Comparison of ENCODE assay signal across 9 mouse cellular contexts in genomic region chr5:105322543-105322942, GRCm38 (mm10). TPM values are rescaled to one million over a fixed set of nuclear protein-coding genes. Genes with fewer than 3 reads are reported as not detected.
A peak's percentile ranks its signal among the peaks of the same experiment; 100 is the strongest.
DNase-seq lines count a peak whose midpoint lies in the region; ATAC-seq and TF ChIP-seq lines count a peak whose summit lies in the region.
"Had no signal": no experiment of that assay in that cellular context is flagged by ENCODE, and none has a peak within 500 bp of the region (broad histone marks: within the 10 kb centered on the region; RNA-seq: fewer than 3 reads in every experiment).

No protein-coding gene starts in this region.

- 67% methylated on average over 2 of the region's 2 CpGs for WGBS in limb, embryonic 14.5 days
- WGBS in limb, embryonic 10.5 days, result 70% methylated on average over 2 of the region's 2 CpGs
- WGBS in forebrain, embryonic 15.5 days, result 76% methylated on average over 2 of the region's 2 CpGs

- H3K79me2 ChIP-seq in CH12.LX (replicated peaks; ENCODE audit: control insufficient read depth, extremely low read depth, insufficient read depth, poor library complexity, severe bottlenecking), result no peaks in the 10 kb centered on the region

- TF ChIP-seq EP300 in CH12.LX (IDR thresholded peaks at IDR 0.05; ENCODE audit: low read length), result no peak

- H3K4me3 ChIP-seq in limb, embryonic 14.5 days (replicated peaks; ENCODE audit: low read length), result no peak overlapping the region
- H3K4me3 ChIP-seq in limb, embryonic 10.5 days, result no peak overlapping the region
- H3K4me3 ChIP-seq in CH12.LX (replicated peaks in 1 of 3; ENCODE audit: low read depth in 2 of 3, low read length in 2 of 3, poor library complexity in 1 of 3), result no peak overlapping the region
- H3K4me3 ChIP-seq in forebrain, embryonic 15.5 days, result no peak overlapping the region

- TF ChIP-seq CTCF in CH12.LX (conservative IDR thresholded peaks at IDR 0.05 in 1 of 2, IDR thresholded peaks at IDR 0.05 in 1 of 2; ENCODE audit: low read depth in 2 of 2, low read length in 2 of 2), result peak in 1 of 2 experiments; percentile 72; a peak in 3 of 4 replicates

- ATAC-seq in limb, embryonic 14.5 days (ENCODE audit: low FRiP score, low read depth), result no peak
- ATAC-seq in forebrain, embryonic 15.5 days (replicated peaks), result no peak

- no peak overlapping the region for H3K9ac ChIP-seq in limb, embryonic 14.5 days (ENCODE audit: low read depth, low read length, severe bottlenecking)
- H3K9ac ChIP-seq in CH12.LX (ENCODE audit: insufficient read depth, low read depth), result no peak overlapping the region
- H3K9ac ChIP-seq in forebrain, embryonic 15.5 days (replicated peaks), result no peak overlapping the region

- H3K4me1 ChIP-seq in limb, embryonic 14.5 days (ENCODE audit: control insufficient read depth, insufficient read depth, low read length), result no peaks in the 10 kb centered on the region
- H3K4me1 ChIP-seq in limb, embryonic 10.5 days, result no peaks in the 10 kb centered on the region
- H3K4me1 ChIP-seq in CH12.LX (ENCODE audit: control insufficient read depth in 1 of 2, insufficient read depth in 2 of 2), result no peaks in the 10 kb centered on the region
- H3K4me1 ChIP-seq in forebrain, embryonic 15.5 days, result no peaks in the 10 kb centered on the region

- TF ChIP-seq RAD21 in CH12.LX (IDR thresholded peaks at IDR 0.05; ENCODE audit: low read depth, low read length), result peak; percentile 82

- dilution Hi-C loops in CH12.LX (cut with MboI; ENCODE audit: extremely low pct_ligation_motif_present, extremely low pct_unique_long_range_greater_than_20kb, low sequenced_read_pairs), result no loop called here

- no peak overlapping the region for H3K27ac ChIP-seq in limb, embryonic 14.5 days (replicated peaks; ENCODE audit: low read depth, low read length)
- no peak overlapping the region for H3K27ac ChIP-seq in limb, embryonic 10.5 days
- no peak overlapping the region for H3K27ac ChIP-seq in CH12.LX (ENCODE audit: insufficient read depth, low read depth)
- no peak overlapping the region for H3K27ac ChIP-seq in forebrain, embryonic 15.5 days (replicated peaks)

- H3K36me3 ChIP-seq in limb, embryonic 14.5 days (ENCODE audit: control insufficient read depth, insufficient read depth, low read length), result no peaks in the 10 kb centered on the region
- H3K36me3 ChIP-seq in limb, embryonic 10.5 days, result no peaks in the 10 kb centered on the region
- H3K36me3 ChIP-seq in CH12.LX (replicated peaks in 1 of 2; ENCODE audit: control insufficient read depth in 1 of 2, insufficient read depth in 1 of 2, low read length in 1 of 2), result no peaks in the 10 kb centered on the region
- no peaks in the 10 kb centered on the region for H3K36me3 ChIP-seq in forebrain, embryonic 15.5 days

- in situ Hi-C loops in CH12.LX (cut with MboI; ENCODE audit: low pct_ligation_motif_present, low pct_unique_long_range_greater_than_20kb, low sequenced_read_pairs), result loop anchor here (25.0 kb wide), 2 partner anchors 335 to 985 kb away; partner anchors contain the start of genes Abcg3 and Mepe

- no peak for TF ChIP-seq POLR2A in limb, embryonic 14.5 days (IDR thresholded peaks at IDR 0.05; ENCODE audit: borderline replicate concordance, extremely low read depth, insufficient read depth, insufficient read length)
- TF ChIP-seq POLR2A in CH12.LX (IDR thresholded peaks at IDR 0.05; ENCODE audit: low read depth, low read length), result no peak

- no peak overlapping the region for H3K4me2 ChIP-seq in limb, embryonic 14.5 days (replicated peaks; ENCODE audit: low read depth, low read length, severe bottlenecking)
- H3K4me2 ChIP-seq in CH12.LX (ENCODE audit: insufficient read depth, low read depth, poor library complexity, severe bottlenecking), result no peak overlapping the region
- no peak overlapping the region for H3K4me2 ChIP-seq in forebrain, embryonic 15.5 days (replicated peaks)

- no peaks in the 10 kb centered on the region for H3K27me3 ChIP-seq in limb, embryonic 14.5 days (ENCODE audit: control insufficient read depth, insufficient read depth, low read length)
- no peaks in the 10 kb centered on the region for H3K27me3 ChIP-seq in limb, embryonic 10.5 days (ENCODE audit: low read depth, poor library complexity, severe bottlenecking)
- no peaks in the 10 kb centered on the region for H3K27me3 ChIP-seq in CH12.LX (replicated peaks)
- H3K27me3 ChIP-seq in forebrain, embryonic 15.5 days, result no peaks in the 10 kb centered on the region

- H3K9me3 ChIP-seq in limb, embryonic 14.5 days (ENCODE audit: control insufficient read depth, low read length), result no peaks in the 10 kb centered on the region
- no peaks in the 10 kb centered on the region for H3K9me3 ChIP-seq in limb, embryonic 10.5 days (replicated peaks)
- H3K9me3 ChIP-seq in CH12.LX (replicated peaks; ENCODE audit: low read length), result no peaks in the 10 kb centered on the region
- no peaks in the 10 kb centered on the region for H3K9me3 ChIP-seq in forebrain, embryonic 15.5 days

- peak; percentile 20 to 51 for DNase-seq in heart, adult 18-20 months
- DNase-seq in heart, adult 11 months, result no peak
- peak; percentile 11 for DNase-seq in limb, embryonic 14.5 days (ENCODE audit: low spot score)
- no peak for DNase-seq in limb, embryonic 10.5 days (ENCODE audit: low spot score)
- DNase-seq in CH12.LX (ENCODE audit: extremely low read depth), result no peak
- peak; percentile 38 for DNase-seq in lung, postnatal 10 days
- DNase-seq: cerebellum, adult 9-11 months had no signal

TF ChIP-seq in CH12.LX, 34 proteins besides CTCF, POLR2A, EP300 and RAD21:
- TF ChIP-seq BHLHE40 (IDR thresholded peaks at IDR 0.05; ENCODE audit: low read depth, low read length) (no peak), ZC3H11A (IDR thresholded peaks at IDR 0.05; ENCODE audit: low read depth, low read length) (peak; percentile 16; the same call in 1 of the 2 replicates), MXI1 (IDR thresholded peaks at IDR 0.05; ENCODE audit: low read depth, low read length) (no peak), SMC3 (IDR thresholded peaks at IDR 0.05; ENCODE audit: low read depth, low read length) (peak; percentile 58)

RNA-seq across cellular contexts. Expression of gene Gbp6, which starts 29.0 kb away (rescaled TPM):
- total RNA-seq in heart, adult 18-20 months (2021), result 10 to 100 TPM; 23.8 to 28.8 TPM
- 1.4 and 2.0 TPM in 2 replicates for polyA plus RNA-seq in limb, embryonic 14.5 days (2012; rRNA removed)
- 1.9 and 3.2 TPM in 2 replicates for polyA plus RNA-seq in limb, embryonic 14.5 days (2014; fragmentation: Nextera tagmentation; extraction: Ambion mirVana)
- not detected in 2 replicates for polyA plus RNA-seq in limb, embryonic 10.5 days (2016; fragmentation: Nextera tagmentation; extraction: Ambion mirVana)
- 1.3 and 2.0 TPM in 2 replicates for total RNA-seq in CH12.LX (2012; rRNA removed)
- 1.5 TPM in 2 replicates for total RNA-seq in CH12.LX (2014; rRNA removed)
- 0.84 and 2.1 TPM in 2 replicates for polyA plus RNA-seq in CH12.LX (2012; ENCODE audit: insufficient read length, low read depth)
- polyA plus RNA-seq in forebrain, embryonic 15.5 days (2015; fragmentation: Nextera tagmentation; extraction: Ambion mirVana), result 1.2 and 1.4 TPM in 2 replicates

RNA-seq across cellular contexts. Expression of gene Gm43302, which starts 29.0 kb away (rescaled TPM):
- total RNA-seq in heart, adult 18-20 months (2021), result not detected
- 0.34 and 0.72 TPM in 2 replicates for polyA plus RNA-seq in limb, embryonic 14.5 days (2012; rRNA removed)
- polyA plus RNA-seq in limb, embryonic 14.5 days (2014; fragmentation: Nextera tagmentation; extraction: Ambion mirVana), result not detected in 2 replicates
- polyA plus RNA-seq in limb, embryonic 10.5 days (2016; fragmentation: Nextera tagmentation; extraction: Ambion mirVana), result not detected in 2 replicates
- total RNA-seq in CH12.LX (2012; rRNA removed) (0.08 and 0.21 TPM in 2 replicates), CH12.LX (2014; rRNA removed) (0.14 and 0.44 TPM in 2 replicates)
- polyA plus RNA-seq in CH12.LX (2012; ENCODE audit: insufficient read length, low read depth), result 0.93 TPM in 1 of 2 replicates, not detected in the other
- polyA plus RNA-seq in forebrain, embryonic 15.5 days (2015; fragmentation: Nextera tagmentation; extraction: Ambion mirVana), result 0.17 TPM in 1 of 2 replicates, not detected in the other
- total RNA-seq: megakaryocyte-erythroid progenitor cell, adult 5-6 weeks had no signal

Comparison
In these comparisons a context has a peak if more than half of its experiments do, and no peak if none do; other contexts are left out.
1. DNase-seq: peak in heart, adult 18-20 months (2 of 2), limb, embryonic 14.5 days (single experiment) and lung, postnatal 10 days (single experiment); none in heart, adult 11 months (single experiment), limb, embryonic 10.5 days (single experiment) and CH12.LX (single experiment).